Mouse (Mus musculus) gastrocnemius, adult 8-10 months (tissue): ENCODE results near the gene Cadm2. TPM values are rescaled to one million over a fixed set of nuclear protein-coding genes. Genes with fewer than 3 reads are reported as not detected.

Experiments
- DNase-seq, 2 experiments: peaks; one replicate each; pipeline ENCODE4 v3.0.0; 2022; ENCODE audit warnings: low spot score in 2 of 2
- total RNA-seq, 4 experiments: library from RNA; stranded (reverse); gene quantifications; 2 replicates each; pipeline ENCODE4 v1.2.4; 2022

Gene Cadm2
- total RNA-seq, 4 experiments from 2014 or later, result 0.09 to 2.5 (median 0.46) TPM

- no peak for DNase-seq
Measured at GRCm38 (mm10) chr16:66761546-66762473, 858.9 kb downstream of the Cadm2 start.

GRCm38 (mm10) chr16:66748533-66748932 lies 872.2 kb downstream of the Cadm2 start:
- no peak for DNase-seq

DNA sequence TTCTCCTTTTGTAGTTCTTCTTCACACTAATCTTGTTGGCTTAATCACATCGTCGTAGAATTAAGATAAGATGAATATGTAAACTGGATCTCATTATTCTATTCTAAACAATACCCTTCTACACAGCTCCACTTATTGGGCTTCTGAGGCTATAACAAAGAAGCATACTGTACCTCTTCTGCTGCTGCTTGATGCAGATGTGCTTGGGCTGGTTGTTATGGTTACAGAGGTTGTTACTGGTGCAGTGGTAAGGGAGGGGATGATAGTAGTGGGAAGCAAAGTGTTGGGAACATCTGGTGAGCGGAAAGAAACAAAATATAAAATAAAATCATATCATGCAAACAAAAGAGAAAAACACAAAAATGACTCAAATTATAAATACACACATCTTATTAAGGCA lies 889.5 kb downstream of the Cadm2 start:
- no peak for DNase-seq

- DNase-seq, result no peak
Measured at GRCm38 (mm10) chr16:66706476-66706875, 914.2 kb downstream of the Cadm2 start.

GRCm38 (mm10) chr16:66694783-66695182 lies 925.9 kb downstream of the Cadm2 start:
- no peak for DNase-seq

DNA sequence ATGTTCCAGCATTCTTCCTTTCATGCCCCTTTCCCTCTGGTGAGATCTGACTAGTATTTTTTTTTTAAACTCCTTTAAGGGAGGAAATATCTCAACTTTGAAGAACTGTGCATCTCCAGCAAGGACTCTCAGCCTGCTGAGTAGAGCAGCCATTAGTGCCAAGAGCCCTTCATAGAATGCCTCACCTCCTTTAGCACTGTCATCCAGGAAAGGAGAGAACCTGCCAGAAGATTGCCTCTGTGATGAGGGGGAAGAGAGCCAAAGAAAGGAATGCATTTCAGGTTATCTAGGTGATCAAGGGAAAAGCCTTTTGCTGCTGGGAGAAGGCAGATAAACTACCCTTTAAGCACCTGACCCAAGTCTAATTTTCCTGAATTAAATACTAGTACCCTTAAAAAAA lies 943.5 kb downstream of the Cadm2 start:
- DNase-seq, result no peak

GRCm38 (mm10) chr16:66651013-66651362 lies 969.7 kb downstream of the Cadm2 start:
- DNase-seq, result no peak

GRCm38 (mm10) chr16:66650348-66651012 lies 970.2 kb downstream of the Cadm2 start:
- no peak for DNase-seq

DNA sequence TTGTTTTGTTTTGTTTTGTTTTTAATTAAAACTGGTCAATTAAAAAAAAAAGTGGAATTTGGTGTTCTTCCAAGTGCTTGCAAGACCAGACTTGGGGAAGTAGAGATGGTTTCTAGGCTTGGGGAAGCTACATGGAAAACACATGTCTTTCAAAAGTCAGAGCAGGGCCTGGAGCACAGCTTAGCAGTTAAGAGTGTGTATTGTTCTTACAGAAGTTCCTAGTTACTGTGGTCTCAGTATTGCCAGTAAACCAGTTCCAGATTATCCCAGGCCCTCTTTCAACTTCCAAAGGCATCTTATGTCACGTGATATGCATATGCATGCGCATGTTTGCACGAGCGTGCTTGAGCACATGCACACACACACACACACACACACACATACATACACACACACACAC lies 972.9 kb downstream of the Cadm2 start:
- DNase-seq, result no peak

DNA sequence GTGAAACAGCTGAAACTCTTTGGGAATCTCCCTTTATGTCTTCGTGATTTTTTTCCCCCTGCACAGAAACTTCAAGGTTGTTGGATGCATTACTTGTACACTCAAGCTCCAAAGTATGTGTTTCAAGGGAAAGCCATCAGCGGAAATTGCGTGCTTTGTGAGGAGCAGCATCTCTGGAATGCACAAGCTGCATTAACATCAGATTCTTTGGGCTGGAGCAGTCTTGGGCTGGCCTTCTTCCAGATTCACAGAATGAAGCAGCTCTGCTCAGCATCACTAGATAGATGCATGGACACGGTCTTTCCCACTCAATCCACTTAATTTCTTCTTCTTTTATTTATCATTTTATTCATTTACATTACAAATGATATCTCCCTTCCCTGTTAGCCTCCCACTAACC lies 977.1 kb downstream of the Cadm2 start:
- DNase-seq, result no peak

DNA sequence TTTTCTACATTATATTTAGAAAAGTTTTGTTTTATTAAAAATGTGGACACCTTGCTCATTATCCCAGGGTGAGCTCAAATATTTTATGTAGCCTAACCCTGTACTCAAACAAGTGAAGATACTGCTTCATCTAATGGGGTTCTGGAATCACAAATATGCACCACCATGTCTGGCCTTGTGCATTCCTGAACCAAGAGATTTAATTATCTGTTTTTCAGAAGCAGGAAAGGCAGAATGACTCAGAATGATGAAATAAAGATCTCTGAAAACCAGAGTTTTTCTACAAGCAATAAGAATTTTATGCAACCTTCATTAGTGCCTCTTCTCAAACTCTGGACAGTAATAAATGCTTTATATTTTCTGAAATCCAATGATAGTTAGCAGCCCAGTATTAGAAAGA lies 993.2 kb downstream of the Cadm2 start:
- DNase-seq, result no peak

DNA sequence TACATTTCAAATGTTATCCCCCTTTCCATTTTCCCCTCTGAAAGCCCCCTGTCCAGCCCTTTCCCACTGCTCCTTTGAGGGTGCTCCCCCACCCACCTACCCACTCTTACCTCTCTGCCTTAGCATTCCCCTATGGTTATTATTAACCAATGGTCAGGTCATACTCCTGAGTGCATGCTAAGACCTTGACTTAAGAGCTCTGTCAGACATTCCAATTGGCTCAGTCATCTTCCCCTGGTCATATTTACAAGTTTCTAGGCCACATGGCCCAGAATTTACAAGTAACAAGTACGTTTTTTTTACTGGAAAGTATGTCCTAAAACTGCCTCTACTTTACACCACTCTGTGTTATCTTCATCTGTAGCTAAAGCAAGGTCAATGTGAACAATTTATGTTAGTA lies 998.3 kb downstream of the Cadm2 start:
- no peak for DNase-seq

GRCm38 (mm10) chr16:66612624-66613023 lies 1008.1 kb downstream of the Cadm2 start:
- no peak for DNase-seq
